Mouse (Mus musculus): ENCODE measurements at regions not wholly inside any gene's neighbourhood (a gene's known extent, or its start where the extent isn't known, plus 50 kb on each side); places are given as distances from the start of the nearest gene placed in this dataset.

- TF ChIP-seq CTCF (IDR thresholded peaks at IDR 0.05; ENCODE audit: low read depth), result no peak
- Histone ChIP-seq H3K4me1 (ENCODE audit: insufficient read depth) (no peaks in the 10 kb centered on the region), H3K4me2 (ENCODE audit: low read depth) (no peak overlapping the region), H3K27me3 (ENCODE audit: insufficient read depth, low read length) (no peaks in the 10 kb centered on the region), H3K9ac (no peak overlapping the region), H3K4me3 (ENCODE audit: low read depth, low read length) (no peak overlapping the region), H3K9me3 (ENCODE audit: low read length) (no peaks in the 10 kb centered on the region), H3K27ac (ENCODE audit: low read depth, low read length) (no peak overlapping the region), H3K36me3 (ENCODE audit: insufficient read depth) (no peaks in the 10 kb centered on the region)
- ATAC-seq (no peak), DNase-seq (no peak)
- WGBS, result 75% methylated on average over 2 of the region's 2 CpGs
Observed at GRCm38 (mm10) chr13:71657898-71658297, 305.6 kb downstream of the Irx1 start.

GRCm38 (mm10) chr13:71653939-71654467, 309.5 kb downstream of the Irx1 start:
- H3K27me3 ChIP-seq (ENCODE audit: insufficient read depth, low read length), result no peaks in the 10 kb centered on the region
- H3K9ac ChIP-seq, result no peak overlapping the region
- no peaks in the 10 kb centered on the region for H3K4me1 ChIP-seq (ENCODE audit: insufficient read depth)
- H3K36me3 ChIP-seq (ENCODE audit: insufficient read depth), result no peaks in the 10 kb centered on the region
- no peak overlapping the region for H3K27ac ChIP-seq (ENCODE audit: low read depth, low read length)
- DNase-seq, result no peak
- WGBS, result 61% methylated on average over 6 of the region's 6 CpGs
- no peak for TF ChIP-seq CTCF (IDR thresholded peaks at IDR 0.05; ENCODE audit: low read depth)
- H3K4me3 ChIP-seq (ENCODE audit: low read depth, low read length), result no peak overlapping the region
- ATAC-seq, result no peak
- H3K9me3 ChIP-seq (ENCODE audit: low read length), result no peaks in the 10 kb centered on the region
- H3K4me2 ChIP-seq (ENCODE audit: low read depth), result no peak overlapping the region

GRCm38 (mm10) chr13:71653212-71653938, 310.1 kb downstream of the Irx1 start:
- no peak for DNase-seq
- Histone ChIP-seq H3K4me1 (ENCODE audit: insufficient read depth) (no peaks in the 10 kb centered on the region), H3K9ac (no peak overlapping the region), H3K27me3 (ENCODE audit: insufficient read depth, low read length) (no peaks in the 10 kb centered on the region), H3K27ac (ENCODE audit: low read depth, low read length) (no peak overlapping the region), H3K36me3 (ENCODE audit: insufficient read depth) (no peaks in the 10 kb centered on the region), H3K4me2 (ENCODE audit: low read depth) (no peak overlapping the region), H3K4me3 (ENCODE audit: low read depth, low read length) (no peak overlapping the region), H3K9me3 (ENCODE audit: low read length) (no peaks in the 10 kb centered on the region)
- ATAC-seq, result no peak
- TF ChIP-seq CTCF (IDR thresholded peaks at IDR 0.05; ENCODE audit: low read depth), result no peak
- WGBS, result 60% methylated on average over 8 of the region's 8 CpGs

- Histone ChIP-seq H3K9ac (no peak overlapping the region), H3K27ac (ENCODE audit: low read depth, low read length) (no peak overlapping the region), H3K4me1 (ENCODE audit: insufficient read depth) (no peaks in the 10 kb centered on the region), H3K9me3 (ENCODE audit: low read length) (no peaks in the 10 kb centered on the region), H3K36me3 (ENCODE audit: insufficient read depth) (no peaks in the 10 kb centered on the region), H3K27me3 (ENCODE audit: insufficient read depth, low read length) (no peaks in the 10 kb centered on the region), H3K4me3 (ENCODE audit: low read depth, low read length) (no peak overlapping the region), H3K4me2 (ENCODE audit: low read depth) (no peak overlapping the region)
- ATAC-seq (no peak), DNase-seq (no peak)
- no peak for TF ChIP-seq CTCF (IDR thresholded peaks at IDR 0.05; ENCODE audit: low read depth)
- 22% methylated on average over 2 of the region's 2 CpGs for WGBS
Observed at GRCm38 (mm10) chr13:71649876-71650275, 313.6 kb downstream of the Irx1 start.

- H3K27me3 ChIP-seq (ENCODE audit: insufficient read depth, low read length), result no peaks in the 10 kb centered on the region
Observed at GRCm38 (mm10) chr13:71649031-71649430, 314.5 kb downstream of the Irx1 start.

GRCm38 (mm10) chr13:71631447-71631846, 332.1 kb downstream of the Irx1 start:
- no peak; the same call in 1 of the 2 replicates for TF ChIP-seq CTCF (IDR thresholded peaks at IDR 0.05; ENCODE audit: low read depth)
- Histone ChIP-seq H3K27ac (ENCODE audit: low read depth, low read length) (no peak overlapping the region), H3K4me1 (ENCODE audit: insufficient read depth) (no peaks in the 10 kb centered on the region), H3K27me3 (ENCODE audit: insufficient read depth, low read length) (no peaks in the 10 kb centered on the region), H3K4me2 (ENCODE audit: low read depth) (no peak overlapping the region), H3K9ac (no peak overlapping the region), H3K36me3 (ENCODE audit: insufficient read depth) (no peaks in the 10 kb centered on the region), H3K4me3 (ENCODE audit: low read depth, low read length) (no peak overlapping the region), H3K9me3 (ENCODE audit: low read length) (no peaks in the 10 kb centered on the region)
- DNase-seq (no peak), ATAC-seq (no peak)
- 67% methylated on average over 2 of the region's 2 CpGs for WGBS

More at GRCm38 (mm10) chr13:71649031-71649430, 314.5 kb downstream of the Irx1 start:
- ATAC-seq, result no peak
- no peak for DNase-seq
- H3K4me2 ChIP-seq (ENCODE audit: low read depth), result no peak overlapping the region
- H3K36me3 ChIP-seq (ENCODE audit: insufficient read depth), result no peaks in the 10 kb centered on the region
- 74% methylated on average over 2 of the region's 2 CpGs for WGBS
- no peak overlapping the region for H3K4me3 ChIP-seq (ENCODE audit: low read depth, low read length)
- no peaks in the 10 kb centered on the region for H3K9me3 ChIP-seq (ENCODE audit: low read length)
- H3K9ac ChIP-seq, result no peak overlapping the region
- no peak overlapping the region for H3K27ac ChIP-seq (ENCODE audit: low read depth, low read length)
- no peak for TF ChIP-seq CTCF (IDR thresholded peaks at IDR 0.05; ENCODE audit: low read depth)
- H3K4me1 ChIP-seq (ENCODE audit: insufficient read depth), result no peaks in the 10 kb centered on the region

GRCm38 (mm10) chr13:71617198-71617597, 346.3 kb downstream of the Irx1 start:
- Histone ChIP-seq H3K9ac (no peak overlapping the region), H3K27ac (ENCODE audit: low read depth, low read length) (no peak overlapping the region), H3K4me1 (ENCODE audit: insufficient read depth) (no peaks in the 10 kb centered on the region), H3K9me3 (ENCODE audit: low read length) (no peaks in the 10 kb centered on the region), H3K36me3 (ENCODE audit: insufficient read depth) (no peaks in the 10 kb centered on the region), H3K4me3 (ENCODE audit: low read depth, low read length) (no peak overlapping the region), H3K27me3 (ENCODE audit: insufficient read depth, low read length) (no peaks in the 10 kb centered on the region), H3K4me2 (ENCODE audit: low read depth) (no peak overlapping the region)
- WGBS, result 43% methylated on average over 2 of the region's 2 CpGs
- no peak for TF ChIP-seq CTCF (IDR thresholded peaks at IDR 0.05; ENCODE audit: low read depth)
- ATAC-seq (no peak), DNase-seq (no peak)
